Mouse (Mus musculus) forebrain, embryonic 11.5 days (tissue): ENCODE results near the gene Med24. TPM values are rescaled to one million over a fixed set of nuclear protein-coding genes. Genes with fewer than 3 reads are reported as not detected.
"Not testable (repeated sequence)": the region's sequence is repeated elsewhere in the genome, so short reads cannot be mapped to it uniquely, and the experiment has no call there.

Experiments used
- ATAC-seq: fragments of 200-750 bp; cut with Nextera tagmentation; replicated peaks from 2 replicates; pipeline ENCODE4 v1.8.0; 2017; ENCODE audit warnings: moderate TSS enrichment; ENCODE audit not compliant: low FRiP score
- DNase-seq: peaks from one replicate; pipeline ENCODE4 v3.0.0-alpha.2; 2017; ENCODE audit warnings: low spot score
- H3K27ac ChIP-seq: fragments of 300-500 bp; sonication (generic); 2 replicates; pipeline ENCODE4 v1.5.1; 2014; ENCODE audit warnings: low read depth, low read length
- H3K27me3 ChIP-seq: fragments of 300-500 bp; sonication (generic); 2 replicates; pipeline ENCODE4 v1.6.1; 2014; ENCODE audit warnings: mild to moderate bottlenecking, low read length, mixed read lengths; ENCODE audit not compliant: control insufficient read depth, insufficient read depth
- H3K36me3 ChIP-seq: fragments of 300-500 bp; sonication (generic); 2 replicates; pipeline ENCODE4 v1.6.1; 2014; ENCODE audit warnings: mild to moderate bottlenecking, low read length, moderate library complexity, mixed read lengths; ENCODE audit not compliant: control insufficient read depth, insufficient read depth
- H3K4me1 ChIP-seq: fragments of 300-500 bp; sonication (generic); replicated peaks from 2 replicates; pipeline ENCODE4 v1.6.1; 2014; ENCODE audit warnings: low read length, mixed read lengths; ENCODE audit not compliant: control insufficient read depth, insufficient read depth
- H3K4me2 ChIP-seq: fragments of 300-500 bp; sonication (generic); 2 replicates; pipeline ENCODE4 v1.6.1; 2014; ENCODE audit warnings: low read depth, mild to moderate bottlenecking, low read length, moderate library complexity, mixed read lengths; ENCODE audit not compliant: severe bottlenecking
- H3K4me3 ChIP-seq: fragments of 300-500 bp; sonication (generic); 2 replicates; pipeline ENCODE4 v1.5.1; 2014; ENCODE audit warnings: low read depth, low read length
- H3K9ac ChIP-seq: fragments of 300-500 bp; sonication (generic); 2 replicates; pipeline ENCODE4 v1.6.1; 2014; ENCODE audit warnings: low read length
- H3K9me3 ChIP-seq: fragments of 300-500 bp; sonication (generic); 2 replicates; pipeline ENCODE4 v1.6.1; 2016; ENCODE audit warnings: low read length, mixed read lengths; ENCODE audit not compliant: control insufficient read depth
- WGBS: fragments of 180-500 bp; shearing (Covaris S2); extraction: QIAGEN DNeasy Blood & Tissue Kit; methylation state at CpG from one replicate; pipeline ENCODE4 v1.1.7; 2014; 5-methylcytosine and 5-hydroxymethylcytosine counted together
- polyA plus RNA-seq: library from polyadenylated mRNA; unstranded; fragments of >200 nt; fragmentation: Nextera tagmentation; extraction: Ambion mirVana; gene quantifications from 2 replicates; pipeline ENCODE4 v1.2.1, GENCODE M21; 2014

Gene Med24
- polyA plus RNA-seq, 1 experiment from 2014 or later = 76.6 TPM

GRCm38 (mm10) chr11:98682811-98683210 is 46.4 kb downstream of the Med24 start:
- Histone ChIP-seq H3K27ac (no peak overlapping the region), H3K36me3 (no peaks in the 10 kb centered on the region; the same call in 1 of the 2 replicates), H3K4me1 (peaks cover 5% of the 10 kb centered on the region; the same call in 1 of the 2 replicates), H3K4me2 (peak overlapping the region; percentile 69), H3K4me3 (peak overlapping the region; percentile 98), H3K27me3 (no peaks in the 10 kb centered on the region), H3K9ac (peak overlapping the region; percentile 99), H3K9me3 (no peaks in the 10 kb centered on the region)
- peak; percentile 47 for ATAC-seq
- no peak for DNase-seq
- 0% methylated on average over 23 of the region's 23 CpGs for WGBS

GRCm38 (mm10) chr11:98681786-98682745 is 47.2 kb downstream of the Med24 start, which contains the start of gene Psmd3:
TSS of gene Psmd3 (plus strand) at chr11:98682554.
- peak within 1 kb of the TSS; percentile 98 for H3K4me3 ChIP-seq
- peaks cover 5% of the 10 kb centered on the region; the same call in 1 of the 2 replicates for H3K4me1 ChIP-seq
- peak within 1 kb of the TSS; percentile 71 for H3K4me2 ChIP-seq
- DNase-seq (peak; percentile 98), ATAC-seq (peak; percentile 95)
- peak within 1 kb of the TSS; percentile 99 for H3K9ac ChIP-seq
- H3K9me3 ChIP-seq = no peaks in the 10 kb centered on the region
- H3K36me3 ChIP-seq = no peaks in the 10 kb centered on the region; the same call in 1 of the 2 replicates
- peak within 1 kb of the TSS; percentile 73 for H3K27ac ChIP-seq
- WGBS = 6% methylated on average over 45 of the region's 45 CpGs
- H3K27me3 ChIP-seq = no peaks in the 10 kb centered on the region

- no peak for DNase-seq
- Histone ChIP-seq H3K4me2 (no peak overlapping the region), H3K36me3 (no peaks in the 10 kb centered on the region; the same call in 1 of the 2 replicates), H3K27ac (no peak overlapping the region), H3K4me1 (peaks cover 5% of the 10 kb centered on the region; the same call in 1 of the 2 replicates), H3K27me3 (no peaks in the 10 kb centered on the region), H3K9ac (no peak overlapping the region), H3K9me3 (no peaks in the 10 kb centered on the region), H3K4me3 (no peak overlapping the region)
- no peak for ATAC-seq
- WGBS = 85% methylated on average over 4 of the region's 4 CpGs
These were observed 48.0 kb downstream of the Med24 start for GRCm38 (mm10) chr11:98681186-98681585.

- not testable (repeated sequence) for H3K4me3 ChIP-seq, ATAC-seq, H3K9me3 ChIP-seq, H3K4me2 ChIP-seq, H3K9ac ChIP-seq, H3K27ac ChIP-seq, H3K27me3 ChIP-seq, H3K4me1 ChIP-seq, DNase-seq, H3K36me3 ChIP-seq
- 86% methylated on average over 4 of the region's 4 CpGs for WGBS
These were observed 48.6 kb downstream of the Med24 start for GRCm38 (mm10) chr11:98680595-98680994.

GRCm38 (mm10) chr11:98680023-98680422 is 49.2 kb downstream of the Med24 start:
- Histone ChIP-seq H3K36me3 (no peaks in the 10 kb centered on the region), H3K27me3 (no peaks in the 10 kb centered on the region), H3K9ac (no peak overlapping the region), H3K4me2 (no peak overlapping the region), H3K4me3 (no peak overlapping the region), H3K27ac (no peak overlapping the region), H3K4me1 (peaks cover 5% of the 10 kb centered on the region; the same call in 1 of the 2 replicates), H3K9me3 (no peaks in the 10 kb centered on the region)
- 91% methylated on average over 1 of the region's 1 CpGs for WGBS
- ATAC-seq = no peak
- no peak for DNase-seq

- H3K4me1 ChIP-seq = no peaks in the 10 kb centered on the region
- no peak overlapping the region for H3K4me3 ChIP-seq
- ATAC-seq = no peak
- no peaks in the 10 kb centered on the region for H3K9me3 ChIP-seq
- no peaks in the 10 kb centered on the region for H3K36me3 ChIP-seq
- H3K27ac ChIP-seq = no peak overlapping the region
- H3K27me3 ChIP-seq = no peaks in the 10 kb centered on the region
- 59% methylated on average over 7 of the region's 7 CpGs for WGBS
- DNase-seq = no peak
- H3K9ac ChIP-seq = no peak overlapping the region
- H3K4me2 ChIP-seq = no peak overlapping the region
These were observed 53.3 kb downstream of the Med24 start for GRCm38 (mm10) chr11:98675829-98676363.

- not testable (repeated sequence) for H3K27me3 ChIP-seq, H3K4me2 ChIP-seq, ATAC-seq
These were observed 56.1 kb downstream of the Med24 start for GRCm38 (mm10) chr11:98673136-98673535.

GRCm38 (mm10) chr11:98672482-98672881 is 56.8 kb downstream of the Med24 start:
- Histone ChIP-seq H3K36me3 (no peaks in the 10 kb centered on the region), H3K27ac (no peak overlapping the region), H3K4me3 (no peak overlapping the region), H3K4me1 (no peaks in the 10 kb centered on the region), H3K9me3 (no peaks in the 10 kb centered on the region), H3K27me3 (no peaks in the 10 kb centered on the region), H3K9ac (no peak overlapping the region), H3K4me2 (no peak overlapping the region)
- DNase-seq (peak; percentile 19), ATAC-seq (no peak)
- 85% methylated on average over 5 of the region's 5 CpGs for WGBS

More at GRCm38 (mm10) chr11:98673136-98673535, 56.1 kb downstream of the Med24 start:
- H3K36me3 ChIP-seq, H3K4me3 ChIP-seq, H3K9ac ChIP-seq, H3K27ac ChIP-seq, H3K9me3 ChIP-seq, H3K4me1 ChIP-seq: not testable (repeated sequence)
- WGBS = 12% methylated on average over 6 of the region's 7 CpGs
- DNase-seq = peak; percentile 81
